Mouse (Mus musculus): ENCODE measurements around the gene Uhrf2. TPM values are rescaled to one million over a fixed set of nuclear protein-coding genes. Genes with fewer than 3 reads are reported as not detected.
"Not testable (repeated sequence)": the region's sequence is repeated elsewhere in the genome, so short reads cannot be mapped to it uniquely, and the experiment has no call there.

Uhrf2 gene
- 10 to 100 TPM; 16.9 to 20.2 (median 19.0) TPM for total RNA-seq (2022)

- peak; percentile 93 for DNase-seq (ENCODE audit: low spot score)
Measured at GRCm38 (mm10) chr19:30029894-30030635, at the start of gene Uhrf2. Uhrf2 (plus strand) TSS chr19:30030513.

GRCm38 (mm10) chr19:29984208-29985005 lies 45.9 kb upstream of the Uhrf2 start:
- DNase-seq (ENCODE audit: low spot score): no peak

- peak; percentile 18 for DNase-seq (ENCODE audit: low spot score)
Measured at GRCm38 (mm10) chr19:29986464-29987091, 43.7 kb upstream of the Uhrf2 start.

- no peak for DNase-seq (ENCODE audit: low spot score)
Measured at GRCm38 (mm10) chr19:30000406-30001365, 29.6 kb upstream of the Uhrf2 start.

- DNase-seq (ENCODE audit: low spot score): no peak
Measured at GRCm38 (mm10) chr19:30001550-30001949, 28.8 kb upstream of the Uhrf2 start.

- DNase-seq (ENCODE audit: low spot score): no peak
Measured at GRCm38 (mm10) chr19:30003621-30004020, 26.7 kb upstream of the Uhrf2 start, which contains the start of gene Trpd52l3. Trpd52l3 (plus strand) TSS chr19:30003790.

GRCm38 (mm10) chr19:30006371-30006770 lies 23.9 kb upstream of the Uhrf2 start:
- DNase-seq (ENCODE audit: low spot score): no peak

- no peak for DNase-seq (ENCODE audit: low spot score)
Measured at GRCm38 (mm10) chr19:30010520-30011296, 19.6 kb upstream of the Uhrf2 start.

- no peak for DNase-seq (ENCODE audit: low spot score)
Measured at GRCm38 (mm10) chr19:30014331-30014730, 16.0 kb upstream of the Uhrf2 start.

GRCm38 (mm10) chr19:30016156-30016555 lies 14.2 kb upstream of the Uhrf2 start:
- no peak for DNase-seq (ENCODE audit: low spot score)

GRCm38 (mm10) chr19:30023419-30023818 lies 6.9 kb upstream of the Uhrf2 start:
- DNase-seq (ENCODE audit: low spot score): not testable (repeated sequence)

GRCm38 (mm10) chr19:30029002-30029710 lies 1.2 kb upstream of the Uhrf2 start:
- DNase-seq (ENCODE audit: low spot score): no peak

GRCm38 (mm10) chr19:30030636-30031467 lies 539 bp downstream of the Uhrf2 start:
- no peak for DNase-seq (ENCODE audit: low spot score)

GRCm38 (mm10) chr19:30031468-30031931 lies 1.2 kb downstream of the Uhrf2 start:
- DNase-seq (ENCODE audit: low spot score): peak; percentile 41

- DNase-seq (ENCODE audit: low spot score): no peak
Measured at GRCm38 (mm10) chr19:30032206-30032605, 1.9 kb downstream of the Uhrf2 start.

GRCm38 (mm10) chr19:30035361-30035760 lies 5.0 kb downstream of the Uhrf2 start:
- DNase-seq (ENCODE audit: low spot score): no peak

GRCm38 (mm10) chr19:30043691-30044090 lies 13.4 kb downstream of the Uhrf2 start:
- no peak for DNase-seq (ENCODE audit: low spot score)

GRCm38 (mm10) chr19:30044630-30045029 lies 14.3 kb downstream of the Uhrf2 start:
- DNase-seq (ENCODE audit: low spot score): no peak

GRCm38 (mm10) chr19:30045857-30046256 lies 15.5 kb downstream of the Uhrf2 start:
- no peak for DNase-seq (ENCODE audit: low spot score)

All from heart, adult 8-10 months (tissue).